Mouse (Mus musculus): ENCODE measurements around the gene Ppp2r1a. TPM values are rescaled to one million over a fixed set of nuclear protein-coding genes. Genes with fewer than 3 reads are reported as not detected.

Ppp2r1a gene
- 808 and 850 TPM in 2 replicates for polyA plus RNA-seq (2014; fragmentation: Nextera tagmentation; extraction: Ambion mirVana)

DNA sequence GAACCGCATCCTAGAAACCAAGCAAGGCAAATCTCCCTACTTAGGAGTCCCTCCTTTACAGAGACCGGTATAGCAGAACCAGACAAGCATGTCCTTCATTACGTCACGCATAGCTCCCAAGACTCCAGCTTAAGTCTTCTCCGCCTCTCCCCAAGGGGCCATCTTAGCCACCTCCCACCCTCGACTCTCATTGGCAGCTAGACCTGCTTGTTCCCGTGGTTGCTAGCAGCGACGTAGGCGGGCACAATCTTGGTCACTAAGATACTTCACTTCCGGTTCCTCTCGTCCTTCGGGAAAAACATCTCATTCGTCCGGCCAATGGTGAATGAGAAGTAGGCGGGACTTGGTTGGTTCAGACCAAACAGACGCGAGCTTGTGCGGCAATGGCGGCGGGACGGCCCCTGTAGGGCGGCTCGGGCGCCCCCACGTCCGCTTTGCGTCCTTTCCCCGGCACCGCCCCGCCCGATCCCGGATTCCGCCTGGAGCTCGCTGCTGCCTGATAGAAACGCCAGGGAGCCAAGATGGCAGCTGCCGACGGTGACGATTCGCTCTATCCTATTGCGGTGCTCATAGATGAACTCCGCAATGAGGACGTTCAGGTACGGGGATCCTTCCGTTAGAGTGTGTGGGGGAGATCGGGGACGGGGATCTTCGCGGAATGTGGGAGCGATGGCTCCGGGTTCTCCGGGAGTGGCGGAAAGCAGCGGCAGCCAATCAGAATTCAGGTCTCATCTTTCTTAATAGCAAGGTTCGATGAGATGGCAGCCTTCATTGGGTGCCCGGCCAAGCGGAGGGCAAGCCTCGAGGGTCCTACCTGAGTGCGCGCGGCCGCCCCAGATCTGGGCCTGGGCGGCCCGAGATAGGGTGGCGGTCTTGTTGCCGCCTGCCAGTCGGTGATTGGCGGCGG, at the start of gene Ppp2r1a:
Gene Ppp2r1a (plus strand): TSS at position 327 of the 907 bp plus-strand sequence.
- no peaks in the 10 kb centered on the region for H3K9me3 ChIP-seq (ENCODE audit: control insufficient read depth, low read length)
- no peaks in the 10 kb centered on the region for H3K27me3 ChIP-seq (ENCODE audit: control insufficient read depth, insufficient read depth, low read length)
- peaks cover 23% of the 10 kb centered on the region for H3K4me1 ChIP-seq (ENCODE audit: control insufficient read depth, insufficient read depth, low read length)
- peak within 1 kb of the TSS; percentile 84 for H3K9ac ChIP-seq (replicated peaks; ENCODE audit: low read depth, low read length)
- no peaks in the 10 kb centered on the region for H3K36me3 ChIP-seq (ENCODE audit: control insufficient read depth, insufficient read depth, low read length)
- WGBS: under 1% methylated on average over 69 of the region's 69 CpGs
- peak within 1 kb of the TSS; percentile 67 for H3K4me2 ChIP-seq (ENCODE audit: low read depth, low read length)
- peak within 1 kb of the TSS; percentile 76 for H3K4me3 ChIP-seq (ENCODE audit: low read depth, low read length)
- peak within 1 kb of the TSS; percentile 99 for H3K27ac ChIP-seq (ENCODE audit: low read depth, low read length)
- peak; percentile 98 for ATAC-seq (ENCODE audit: low read depth)

DNA sequence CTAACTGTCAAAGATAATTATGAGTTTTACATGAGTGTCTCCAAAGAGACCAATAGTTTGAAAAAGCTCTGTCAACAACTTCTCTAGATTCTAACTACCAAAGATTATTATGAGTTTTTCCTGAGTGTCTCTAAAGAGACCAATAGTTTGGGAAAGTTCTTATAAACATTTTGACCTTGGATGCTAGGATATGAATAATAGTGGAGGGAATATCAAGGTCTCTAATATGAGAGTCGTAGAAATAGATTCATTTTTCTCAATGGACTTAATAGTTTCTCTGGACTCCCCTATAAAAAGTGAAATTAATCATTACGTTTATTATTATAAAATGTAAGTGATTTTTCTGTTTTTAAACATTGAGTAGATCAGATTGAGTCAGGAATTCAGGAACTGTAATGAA, 40.1 kb upstream of the Ppp2r1a start, which contains the start of gene Vmn1r231:
Gene Vmn1r231 (minus strand): TSS at position 101 of the 400 bp plus-strand sequence.
- ATAC-seq (ENCODE audit: low read depth): no peak
- Histone ChIP-seq H3K4me1 (ENCODE audit: control insufficient read depth, insufficient read depth, low read length) (no peaks in the 10 kb centered on the region), H3K27me3 (ENCODE audit: control insufficient read depth, insufficient read depth, low read length) (no peaks in the 10 kb centered on the region), H3K27ac (ENCODE audit: low read depth, low read length) (no peak within 1 kb of the TSS), H3K4me3 (ENCODE audit: low read depth, low read length) (no peak within 1 kb of the TSS), H3K36me3 (ENCODE audit: control insufficient read depth, insufficient read depth, low read length) (no peaks in the 10 kb centered on the region), H3K9ac (replicated peaks; ENCODE audit: low read depth, low read length) (no peak within 1 kb of the TSS), H3K9me3 (ENCODE audit: control insufficient read depth, low read length) (no peaks in the 10 kb centered on the region), H3K4me2 (ENCODE audit: low read depth, low read length) (no peak within 1 kb of the TSS)
- 64% methylated on average over 2 of the region's 2 CpGs for WGBS

DNA sequence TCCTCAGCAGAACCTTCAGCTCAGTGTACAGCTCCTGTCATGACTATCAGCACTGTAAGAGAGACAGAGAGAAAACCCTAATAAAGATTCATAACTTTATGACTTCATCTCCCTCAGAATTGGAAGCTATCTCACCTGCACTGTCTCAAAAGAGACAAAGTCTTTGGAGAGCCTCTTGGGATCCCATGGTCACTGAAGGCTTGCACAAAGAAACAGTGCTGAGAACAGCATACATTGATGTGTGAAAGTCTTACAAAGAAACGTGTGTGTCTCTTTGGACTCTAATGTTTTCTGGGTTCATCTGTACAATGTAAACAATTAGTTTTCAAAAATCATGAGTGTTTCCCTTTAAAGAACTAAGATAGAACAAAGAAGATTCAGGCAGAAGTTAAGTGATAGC, 25.5 kb upstream of the Ppp2r1a start, which contains the start of gene Vmn1r232:
Gene Vmn1r232 (minus strand): TSS at position 101 of the 400 bp plus-strand sequence.
- no peak within 1 kb of the TSS for H3K4me2 ChIP-seq (ENCODE audit: low read depth, low read length)
- H3K9ac ChIP-seq (replicated peaks; ENCODE audit: low read depth, low read length): no peak within 1 kb of the TSS
- WGBS: 57% methylated on average over 1 of the region's 1 CpGs
- H3K9me3 ChIP-seq (ENCODE audit: control insufficient read depth, low read length): no peaks in the 10 kb centered on the region
- H3K27ac ChIP-seq (ENCODE audit: low read depth, low read length): no peak within 1 kb of the TSS
- H3K4me3 ChIP-seq (ENCODE audit: low read depth, low read length): no peak within 1 kb of the TSS
- no peaks in the 10 kb centered on the region for H3K36me3 ChIP-seq (ENCODE audit: control insufficient read depth, insufficient read depth, low read length)
- ATAC-seq (ENCODE audit: low read depth): no peak
- H3K27me3 ChIP-seq (ENCODE audit: control insufficient read depth, insufficient read depth, low read length): no peaks in the 10 kb centered on the region
- H3K4me1 ChIP-seq (ENCODE audit: control insufficient read depth, insufficient read depth, low read length): no peaks in the 10 kb centered on the region

DNA sequence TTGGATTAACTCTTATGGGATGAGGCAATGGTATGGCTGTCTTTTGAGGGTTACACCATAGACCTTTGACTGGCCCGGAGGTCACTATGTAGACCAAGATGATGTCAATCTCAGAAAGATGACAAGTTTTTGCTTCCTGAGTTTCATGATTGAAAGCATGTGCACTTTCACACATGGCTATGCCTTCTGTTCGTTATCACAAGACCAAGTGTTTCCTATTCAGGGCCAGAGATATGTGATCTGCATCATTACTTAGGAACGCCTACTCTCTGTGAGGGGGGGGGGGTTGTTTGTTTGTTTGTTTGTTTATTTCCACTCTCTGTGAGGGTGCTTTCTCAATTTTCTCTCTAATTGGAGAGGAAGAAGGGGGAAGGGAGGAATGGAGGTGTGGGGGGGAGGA, 885 bp upstream of the Ppp2r1a start:
- WGBS: 40% methylated on average over 3 of the region's 3 CpGs
- H3K9me3 ChIP-seq (ENCODE audit: control insufficient read depth, low read length): no peaks in the 10 kb centered on the region
- H3K4me3 ChIP-seq (ENCODE audit: low read depth, low read length): peak overlapping the region; percentile 76
- peak overlapping the region; percentile 60 for H3K4me2 ChIP-seq (ENCODE audit: low read depth, low read length)
- no peaks in the 10 kb centered on the region for H3K36me3 ChIP-seq (ENCODE audit: control insufficient read depth, insufficient read depth, low read length)
- peak overlapping the region; percentile 64 for H3K9ac ChIP-seq (replicated peaks; ENCODE audit: low read depth, low read length)
- peak overlapping the region; percentile 99 for H3K27ac ChIP-seq (ENCODE audit: low read depth, low read length)
- 0 out of 2 replicates have a peak, but pooled peaks have one; percentile 0 for ATAC-seq (ENCODE audit: low read depth)
- peaks cover 23% of the 10 kb centered on the region for H3K4me1 ChIP-seq (ENCODE audit: control insufficient read depth, insufficient read depth, low read length)
- no peaks in the 10 kb centered on the region for H3K27me3 ChIP-seq (ENCODE audit: control insufficient read depth, insufficient read depth, low read length)

DNA sequence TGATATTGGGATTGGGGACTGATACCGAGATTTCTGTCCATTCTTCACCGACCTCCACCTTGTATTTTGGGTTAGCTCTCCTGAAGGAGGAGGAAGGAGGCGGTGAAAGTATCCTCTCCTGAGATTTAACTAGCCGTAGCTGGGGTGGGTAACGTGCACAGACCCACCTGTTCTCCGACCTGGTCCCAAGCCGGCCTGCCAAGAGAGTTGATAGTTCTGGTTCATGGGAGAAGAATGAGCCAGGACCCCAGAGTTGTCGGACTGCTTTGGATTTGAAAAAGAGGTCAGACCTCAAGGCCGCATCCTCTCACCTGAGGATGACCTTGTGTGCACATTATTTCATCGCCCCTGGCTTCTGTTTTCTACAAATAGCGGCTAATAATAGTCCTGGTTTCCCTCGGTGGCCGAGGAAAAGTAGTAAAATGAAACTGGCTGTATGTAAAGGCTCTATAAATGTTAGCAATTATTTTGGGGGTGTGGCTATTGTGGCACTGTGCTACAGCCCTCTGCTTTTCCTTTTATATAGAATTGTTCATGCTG, 985 bp downstream of the Ppp2r1a start:
- Histone ChIP-seq H3K36me3 (ENCODE audit: control insufficient read depth, insufficient read depth, low read length) (no peaks in the 10 kb centered on the region), H3K4me3 (ENCODE audit: low read depth, low read length) (peak overlapping the region; percentile 76), H3K27me3 (ENCODE audit: control insufficient read depth, insufficient read depth, low read length) (no peaks in the 10 kb centered on the region), H3K27ac (ENCODE audit: low read depth, low read length) (peak overlapping the region; percentile 99), H3K9ac (replicated peaks; ENCODE audit: low read depth, low read length) (peak overlapping the region; percentile 84), H3K4me2 (ENCODE audit: low read depth, low read length) (peak overlapping the region; percentile 67), H3K4me1 (ENCODE audit: control insufficient read depth, insufficient read depth, low read length) (peaks cover 23% of the 10 kb centered on the region), H3K9me3 (ENCODE audit: control insufficient read depth, low read length) (no peaks in the 10 kb centered on the region)
- 1% methylated on average over 13 of the region's 13 CpGs for WGBS
- ATAC-seq (ENCODE audit: low read depth): no peak

DNA sequence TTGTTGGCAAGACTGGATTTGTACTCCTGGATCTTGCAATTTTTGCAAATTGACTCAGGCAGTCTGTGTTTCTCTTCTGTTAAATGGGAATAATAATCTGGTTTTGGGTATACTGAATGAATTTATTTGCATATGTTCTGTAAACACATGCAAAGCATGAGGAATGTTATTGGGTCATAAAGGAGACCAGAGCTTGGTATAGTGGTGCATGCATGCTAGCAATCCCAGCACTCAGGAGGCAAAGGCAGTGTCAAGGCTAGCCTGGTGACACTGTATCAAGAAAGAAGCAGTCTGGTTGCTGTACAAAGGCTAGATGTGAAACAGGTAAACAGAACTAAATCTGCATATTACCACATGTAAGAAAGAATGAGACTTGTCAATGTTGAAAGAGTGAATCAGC, 1.5 kb downstream of the Ppp2r1a start:
- H3K4me2 ChIP-seq (ENCODE audit: low read depth, low read length): peak overlapping the region; percentile 67
- ATAC-seq (ENCODE audit: low read depth): no peak
- H3K27ac ChIP-seq (ENCODE audit: low read depth, low read length): no peak overlapping the region
- H3K36me3 ChIP-seq (ENCODE audit: control insufficient read depth, insufficient read depth, low read length): 0 out of 2 replicates have a peak, but pooled peaks cover 3% of the 10 kb centered on the region
- peak overlapping the region; percentile 84; the same call in 1 of the 2 replicates for H3K9ac ChIP-seq (replicated peaks; ENCODE audit: low read depth, low read length)
- H3K27me3 ChIP-seq (ENCODE audit: control insufficient read depth, insufficient read depth, low read length): no peaks in the 10 kb centered on the region
- no peaks in the 10 kb centered on the region for H3K9me3 ChIP-seq (ENCODE audit: control insufficient read depth, low read length)
- H3K4me3 ChIP-seq (ENCODE audit: low read depth, low read length): peak overlapping the region; percentile 76
- H3K4me1 ChIP-seq (ENCODE audit: control insufficient read depth, insufficient read depth, low read length): peaks cover 23% of the 10 kb centered on the region

DNA sequence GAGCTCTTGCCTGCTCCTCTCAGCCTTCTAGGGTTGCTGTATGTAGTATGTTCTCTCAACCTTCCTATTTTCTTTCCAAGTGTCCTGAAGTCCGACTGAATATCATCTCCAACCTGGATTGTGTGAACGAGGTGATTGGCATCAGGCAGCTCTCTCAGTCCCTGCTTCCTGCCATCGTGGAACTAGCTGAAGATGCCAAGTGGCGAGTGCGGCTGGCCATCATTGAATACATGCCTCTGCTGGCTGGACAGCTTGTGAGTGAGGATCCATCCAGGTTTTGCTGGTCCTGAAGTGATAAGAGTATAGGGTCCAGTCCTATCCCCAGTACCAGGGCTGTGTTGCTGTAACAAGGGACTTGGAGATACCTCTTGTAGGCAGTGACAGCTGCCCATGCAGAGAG, 15.3 kb downstream of the Ppp2r1a start:
- no peak overlapping the region for H3K4me3 ChIP-seq (ENCODE audit: low read depth, low read length)
- no peak for ATAC-seq (ENCODE audit: low read depth)
- H3K36me3 ChIP-seq (ENCODE audit: control insufficient read depth, insufficient read depth, low read length): peaks cover 97% of the 10 kb centered on the region
- no peaks in the 10 kb centered on the region for H3K4me1 ChIP-seq (ENCODE audit: control insufficient read depth, insufficient read depth, low read length)
- no peak overlapping the region for H3K9ac ChIP-seq (replicated peaks; ENCODE audit: low read depth, low read length)
- H3K9me3 ChIP-seq (ENCODE audit: control insufficient read depth, low read length): no peaks in the 10 kb centered on the region
- H3K27me3 ChIP-seq (ENCODE audit: control insufficient read depth, insufficient read depth, low read length): no peaks in the 10 kb centered on the region
- H3K27ac ChIP-seq (ENCODE audit: low read depth, low read length): no peak overlapping the region
- WGBS: 95% methylated on average over 5 of the region's 5 CpGs
- H3K4me2 ChIP-seq (ENCODE audit: low read depth, low read length): no peak overlapping the region

DNA sequence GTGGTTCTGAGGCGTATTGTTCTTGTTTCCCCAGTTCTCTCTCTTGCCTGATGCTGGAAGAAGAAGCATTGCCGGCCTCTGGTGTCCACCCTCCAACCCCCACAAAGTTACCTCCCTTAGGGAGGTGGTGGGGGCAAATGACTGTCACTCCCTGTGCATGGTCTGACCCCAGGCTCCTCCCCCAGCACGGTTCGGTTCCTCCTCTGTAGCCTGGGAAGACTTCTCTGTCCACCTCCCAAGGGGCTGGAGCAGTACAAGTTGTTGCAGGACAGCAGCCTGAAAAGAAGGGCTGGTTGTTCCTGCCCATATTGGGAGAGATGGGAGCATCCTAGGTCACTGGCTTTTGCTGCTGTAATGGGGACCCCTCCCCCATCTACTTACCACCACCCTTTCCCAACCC, 20.3 kb downstream of the Ppp2r1a start:
- Histone ChIP-seq H3K4me3 (ENCODE audit: low read depth, low read length) (no peak overlapping the region), H3K4me2 (ENCODE audit: low read depth, low read length) (no peak overlapping the region), H3K9ac (replicated peaks; ENCODE audit: low read depth, low read length) (no peak overlapping the region), H3K4me1 (ENCODE audit: control insufficient read depth, insufficient read depth, low read length) (no peaks in the 10 kb centered on the region), H3K27me3 (ENCODE audit: control insufficient read depth, insufficient read depth, low read length) (no peaks in the 10 kb centered on the region), H3K36me3 (ENCODE audit: control insufficient read depth, insufficient read depth, low read length) (peaks cover 80% of the 10 kb centered on the region), H3K27ac (ENCODE audit: low read depth, low read length) (no peak overlapping the region), H3K9me3 (ENCODE audit: control insufficient read depth, low read length) (no peaks in the 10 kb centered on the region)
- no peak for ATAC-seq (ENCODE audit: low read depth)
- WGBS: 90% methylated on average over 4 of the region's 4 CpGs

DNA sequence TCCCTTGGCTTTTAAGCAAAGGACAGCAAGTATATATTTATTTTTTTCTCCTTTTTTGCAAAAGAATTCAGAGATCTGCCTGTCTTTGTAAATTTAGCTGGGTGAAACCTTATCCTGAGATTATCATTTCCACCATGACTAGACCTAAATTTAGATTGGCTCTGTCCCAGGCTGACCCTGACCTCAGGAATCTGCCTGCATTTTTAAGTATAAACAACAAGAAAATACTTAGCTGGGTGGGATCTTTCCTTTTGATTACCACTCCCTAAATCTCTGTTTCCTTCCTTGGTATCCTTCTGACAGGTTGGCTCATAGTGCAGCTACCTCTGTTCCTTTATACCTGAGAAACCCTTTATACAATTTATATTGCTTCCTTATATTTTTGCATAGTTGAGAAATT, 21.6 kb downstream of the Ppp2r1a start:
- Histone ChIP-seq H3K27me3 (ENCODE audit: control insufficient read depth, insufficient read depth, low read length) (no peaks in the 10 kb centered on the region), H3K9ac (replicated peaks; ENCODE audit: low read depth, low read length) (no peak overlapping the region), H3K4me3 (ENCODE audit: low read depth, low read length) (no peak overlapping the region), H3K4me1 (ENCODE audit: control insufficient read depth, insufficient read depth, low read length) (no peaks in the 10 kb centered on the region), H3K4me2 (ENCODE audit: low read depth, low read length) (no peak overlapping the region), H3K27ac (ENCODE audit: low read depth, low read length) (no peak overlapping the region), H3K9me3 (ENCODE audit: control insufficient read depth, low read length) (no peaks in the 10 kb centered on the region), H3K36me3 (ENCODE audit: control insufficient read depth, insufficient read depth, low read length) (peaks cover 67% of the 10 kb centered on the region)
- no peak for ATAC-seq (ENCODE audit: low read depth)

Data from neural tube, embryonic 14.5 days (tissue).